Mouse (Mus musculus): ENCODE results near the gene Kiss1r. TPM values are rescaled to one million over a fixed set of nuclear protein-coding genes. Genes with fewer than 3 reads are reported as not detected.
A peak's percentile ranks its signal among the peaks of the same experiment; 100 is the strongest.
"Not testable (repeated sequence)": the region's sequence is repeated elsewhere in the genome, so short reads cannot be mapped to it uniquely, and the experiment has no call there.

The Kiss1r gene
- 0.15 TPM in 2 replicates for total RNA-seq (2015)
- total RNA-seq (2017), result 0.25 and 1.3 TPM in 2 replicates

- peak; percentile 59 for ATAC-seq (replicated peaks; ENCODE audit: poor library complexity)
Observed at GRCm38 (mm10) chr10:79916808-79917531, at the start of gene Kiss1r. Gene Kiss1r, plus strand, starts transcription at chr10:79916971.

GRCm38 (mm10) chr10:79871845-79872244 is 44.9 kb upstream of the Kiss1r start:
- no peak for ATAC-seq (replicated peaks; ENCODE audit: poor library complexity)

GRCm38 (mm10) chr10:79872862-79873261 is 43.9 kb upstream of the Kiss1r start:
- no peak for ATAC-seq (replicated peaks; ENCODE audit: poor library complexity)

- ATAC-seq (replicated peaks; ENCODE audit: poor library complexity), result no peak
Observed at GRCm38 (mm10) chr10:79873313-79873712, 43.5 kb upstream of the Kiss1r start.

- ATAC-seq (replicated peaks; ENCODE audit: poor library complexity), result no peak
Observed at GRCm38 (mm10) chr10:79873715-79874289, 43.0 kb upstream of the Kiss1r start.

- ATAC-seq (replicated peaks; ENCODE audit: poor library complexity), result peak; percentile 28
Observed at GRCm38 (mm10) chr10:79874290-79874862, 42.4 kb upstream of the Kiss1r start, which contains the start of the genes Prtn3 and Plppr3. Gene Prtn3, plus strand, starts transcription at chr10:79874476. Gene Plppr3, minus strand, starts transcription at chr10:79874634.

- ATAC-seq (replicated peaks; ENCODE audit: poor library complexity), result peak; percentile 45
Observed at GRCm38 (mm10) chr10:79877174-79877573, 39.6 kb upstream of the Kiss1r start.

GRCm38 (mm10) chr10:79877757-79878156 is 39.0 kb upstream of the Kiss1r start:
- peak; percentile 58 for ATAC-seq (replicated peaks; ENCODE audit: poor library complexity)

GRCm38 (mm10) chr10:79879527-79879926 is 37.2 kb upstream of the Kiss1r start:
- ATAC-seq (replicated peaks; ENCODE audit: poor library complexity), result no peak

- peak; percentile 8 for ATAC-seq (replicated peaks; ENCODE audit: poor library complexity)
Observed at GRCm38 (mm10) chr10:79880721-79881120, 36.0 kb upstream of the Kiss1r start.

- peak; percentile 18 for ATAC-seq (replicated peaks; ENCODE audit: poor library complexity)
Observed at GRCm38 (mm10) chr10:79881981-79882380, 34.8 kb upstream of the Kiss1r start.

GRCm38 (mm10) chr10:79883297-79884084 is 33.3 kb upstream of the Kiss1r start:
- peak; percentile 44 for ATAC-seq (replicated peaks; ENCODE audit: poor library complexity)

- peak; percentile 19 for ATAC-seq (replicated peaks; ENCODE audit: poor library complexity)
Observed at GRCm38 (mm10) chr10:79884446-79884845, 32.3 kb upstream of the Kiss1r start.

GRCm38 (mm10) chr10:79884938-79885337 is 31.8 kb upstream of the Kiss1r start:
- not testable (repeated sequence) for ATAC-seq (replicated peaks; ENCODE audit: poor library complexity)

- peak; percentile 49 for ATAC-seq (replicated peaks; ENCODE audit: poor library complexity)
Observed at GRCm38 (mm10) chr10:79886054-79886453, 30.7 kb upstream of the Kiss1r start, which contains the start of gene Elane. Gene Elane, plus strand, starts transcription at chr10:79886247.

GRCm38 (mm10) chr10:79886611-79887010 is 30.2 kb upstream of the Kiss1r start:
- no peak for ATAC-seq (replicated peaks; ENCODE audit: poor library complexity)

GRCm38 (mm10) chr10:79889386-79889785 is 27.4 kb upstream of the Kiss1r start:
- ATAC-seq (replicated peaks; ENCODE audit: poor library complexity), result no peak

GRCm38 (mm10) chr10:79890670-79891069 is 26.1 kb upstream of the Kiss1r start, which contains the start of gene Cfd:
Gene Cfd, plus strand, starts transcription at chr10:79890853.
- ATAC-seq (replicated peaks; ENCODE audit: poor library complexity), result no peak

GRCm38 (mm10) chr10:79892451-79893118 is 24.2 kb upstream of the Kiss1r start:
- peak; percentile 89 for ATAC-seq (replicated peaks; ENCODE audit: poor library complexity)

GRCm38 (mm10) chr10:79896306-79896705 is 20.5 kb upstream of the Kiss1r start:
- no peak for ATAC-seq (replicated peaks; ENCODE audit: poor library complexity)

All from megakaryocyte progenitor cell, adult 5-6 weeks (primary cell).